Mouse (Mus musculus) ES-Bruce4 (cell line): ENCODE results near the gene Tmem239.

Source experiments
- CTCF ChIP-seq: IDR thresholded peaks from one replicate; pipeline ENCODE4 v1.8.1; 2011; ENCODE audit warnings: low read depth, low read length
- EP300 ChIP-seq: IDR thresholded peaks from 2 replicates; pipeline ENCODE4 v1.6.1; 2011; ENCODE audit warnings: low read depth, low read length; ENCODE audit not compliant: insufficient read depth
- POLR2A ChIP-seq: IDR thresholded peaks from one replicate; pipeline ENCODE4 v1.8.1; 2011; ENCODE audit warnings: low read length; ENCODE audit not compliant: insufficient read depth

- TF ChIP-seq CTCF (no peak), POLR2A (no peak), EP300 (no peak)
Measured at GRCm38 (mm10) chr2:130374951-130375350, 31.3 kb upstream of the Tmem239 start.
